Mouse (Mus musculus) heart, adult 11 months (tissue): Measurements from ENCODE around the gene Ppp2r2c.
"Not testable (repeated sequence)": the region's sequence is repeated elsewhere in the genome, so short reads cannot be mapped to it uniquely, and the experiment has no call there.

Experiments
- DNase-seq: peaks from one replicate; pipeline ENCODE4 v3.0.0; 2022

Ppp2r2c gene

DNA sequence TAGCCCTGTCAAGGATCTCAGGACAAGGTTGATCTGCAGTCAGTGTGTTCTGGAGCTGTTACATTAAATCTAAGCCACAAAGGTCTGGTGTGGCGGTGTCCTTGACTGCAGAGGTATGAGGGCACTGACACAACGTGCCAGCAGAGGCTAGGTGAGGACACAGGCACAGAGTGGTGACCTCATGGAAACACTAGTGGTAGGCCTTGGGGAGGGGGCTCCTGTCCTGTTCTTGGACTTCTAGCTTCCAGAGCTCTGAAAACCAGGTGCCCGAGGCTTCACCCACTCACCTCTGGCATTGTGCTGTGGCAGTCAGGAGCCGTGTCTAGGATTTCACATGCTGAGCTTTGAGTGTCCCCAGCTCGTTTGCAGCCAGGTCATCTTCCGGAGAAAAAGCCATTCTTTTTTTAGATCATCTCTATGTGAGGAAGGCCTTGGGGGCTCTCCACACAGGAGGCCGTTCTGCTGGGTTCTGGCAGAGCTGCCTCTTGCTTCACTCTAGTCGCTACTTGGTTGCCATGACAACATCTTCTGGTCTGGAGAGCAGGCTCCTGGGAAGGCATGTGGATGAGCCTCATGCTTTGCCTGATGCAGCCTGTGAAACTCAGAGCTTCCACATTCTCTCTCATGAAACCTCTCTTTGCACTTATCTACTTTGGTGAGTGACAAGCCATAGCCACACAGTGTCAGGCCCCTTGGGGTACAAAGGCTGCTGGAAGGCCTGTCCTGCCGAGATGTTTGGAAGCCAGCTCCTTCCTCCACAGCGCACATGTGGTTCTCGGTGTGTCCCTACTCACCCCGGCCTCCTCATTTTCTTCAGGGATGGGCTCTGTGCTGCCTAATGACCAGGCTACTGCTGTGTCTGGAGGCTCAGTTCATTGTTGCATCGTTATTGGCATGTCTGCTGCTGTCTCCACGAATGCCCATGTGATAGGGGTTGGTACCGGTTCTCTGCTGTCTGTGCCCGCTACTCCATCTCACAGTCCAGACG, 67.5 kb downstream of the Ppp2r2c start:
- DNase-seq: peak; percentile 94

DNA sequence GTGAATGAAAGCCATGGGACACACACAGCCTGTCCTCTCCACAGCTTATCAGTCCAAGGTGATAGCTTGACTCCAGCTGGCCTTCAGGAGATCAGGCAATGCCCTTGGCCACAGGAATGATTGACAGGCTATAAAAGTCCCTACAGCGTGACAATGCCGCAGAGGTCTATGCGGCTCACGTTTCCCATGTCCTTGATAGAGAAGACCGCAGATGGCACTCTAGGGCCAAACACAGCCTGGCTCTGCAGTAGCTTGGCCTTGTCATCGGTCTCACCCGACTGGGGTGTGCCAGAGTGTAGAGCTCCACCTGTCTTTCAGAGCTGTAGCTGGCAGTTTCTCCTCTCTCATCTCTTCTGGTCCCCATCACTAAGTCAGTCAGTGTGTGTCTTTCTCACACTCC, 68.2 kb downstream of the Ppp2r2c start:
- peak; percentile 97 for DNase-seq

DNA sequence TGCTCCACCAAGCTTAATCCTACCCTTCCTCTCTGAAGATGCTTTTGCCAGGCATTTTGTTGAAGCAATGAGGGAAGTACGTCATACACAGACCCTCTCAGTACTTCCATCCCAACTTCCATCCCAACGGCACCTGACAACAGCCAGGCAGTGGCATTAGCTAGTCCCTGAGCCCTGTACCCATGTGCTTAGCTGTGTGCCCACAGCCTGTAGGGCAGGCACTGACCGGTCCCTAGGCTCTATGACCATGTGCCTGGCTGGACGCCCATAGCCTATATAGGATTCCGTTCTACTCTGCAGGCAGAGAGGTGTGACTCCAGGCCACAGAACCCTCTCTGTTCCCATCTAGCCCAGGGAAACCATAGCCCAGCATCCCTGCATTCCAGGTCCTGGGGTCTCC, 69.7 kb downstream of the Ppp2r2c start:
- DNase-seq: no peak

DNA sequence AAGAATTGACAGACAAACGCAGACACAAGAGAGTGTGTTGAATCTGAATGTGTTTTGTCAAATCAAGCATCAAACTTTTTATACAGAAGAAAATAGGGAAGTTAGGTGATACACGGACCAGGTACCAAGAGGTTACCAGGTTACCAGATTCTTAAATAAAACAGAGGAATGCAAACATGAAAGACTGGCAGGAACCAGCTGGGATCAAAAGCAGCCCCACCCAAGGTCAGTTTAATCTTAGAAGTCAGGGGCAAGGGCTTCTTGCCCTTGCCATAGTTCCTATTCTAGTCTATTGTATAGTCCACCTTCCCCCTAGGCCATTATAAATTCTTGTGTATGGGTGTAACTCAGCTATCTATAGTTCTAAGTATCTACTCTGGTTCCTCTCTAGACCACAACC, 70.7 kb downstream of the Ppp2r2c start:
- not testable (repeated sequence) for DNase-seq

DNA sequence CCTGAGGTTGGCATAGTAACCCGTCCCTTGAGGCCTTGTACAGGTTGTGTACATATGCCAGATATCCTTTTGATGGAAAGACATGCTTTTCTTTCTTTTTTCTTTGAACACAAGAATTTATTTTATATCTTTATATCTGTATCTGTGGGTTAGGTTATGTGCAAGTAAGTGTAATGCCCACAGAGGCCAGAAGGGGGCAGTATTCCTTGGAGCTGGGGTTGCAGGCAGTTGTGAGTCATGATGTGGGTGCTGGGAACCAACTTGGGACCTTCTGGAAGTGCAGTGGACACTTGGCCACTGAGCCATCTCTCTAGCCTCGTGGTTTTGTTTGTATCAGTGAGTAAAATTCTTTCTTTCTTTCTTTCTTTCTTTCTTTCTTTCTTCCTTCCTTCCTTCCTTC, 74.1 kb downstream of the Ppp2r2c start:
- DNase-seq: no peak

DNA sequence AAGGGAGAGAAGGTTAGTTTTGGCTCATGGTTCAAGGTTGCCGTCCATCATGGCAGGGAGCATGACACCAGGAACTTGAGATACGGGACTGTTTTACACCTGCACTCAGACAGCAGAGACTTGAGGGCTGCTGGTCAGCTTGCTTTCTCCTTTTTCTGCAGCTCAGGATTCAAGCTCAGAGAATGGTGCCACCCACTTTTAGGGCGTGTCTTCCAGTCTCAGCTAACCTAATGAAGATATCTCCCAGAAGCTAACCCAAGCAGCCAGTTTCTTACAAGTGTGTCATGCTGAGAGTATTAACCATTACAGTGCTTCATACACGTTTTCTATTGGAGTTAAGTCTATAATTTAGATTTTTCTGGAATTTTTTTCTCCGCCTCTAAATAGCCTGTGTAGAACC, 76.2 kb downstream of the Ppp2r2c start:
- no peak for DNase-seq

DNA sequence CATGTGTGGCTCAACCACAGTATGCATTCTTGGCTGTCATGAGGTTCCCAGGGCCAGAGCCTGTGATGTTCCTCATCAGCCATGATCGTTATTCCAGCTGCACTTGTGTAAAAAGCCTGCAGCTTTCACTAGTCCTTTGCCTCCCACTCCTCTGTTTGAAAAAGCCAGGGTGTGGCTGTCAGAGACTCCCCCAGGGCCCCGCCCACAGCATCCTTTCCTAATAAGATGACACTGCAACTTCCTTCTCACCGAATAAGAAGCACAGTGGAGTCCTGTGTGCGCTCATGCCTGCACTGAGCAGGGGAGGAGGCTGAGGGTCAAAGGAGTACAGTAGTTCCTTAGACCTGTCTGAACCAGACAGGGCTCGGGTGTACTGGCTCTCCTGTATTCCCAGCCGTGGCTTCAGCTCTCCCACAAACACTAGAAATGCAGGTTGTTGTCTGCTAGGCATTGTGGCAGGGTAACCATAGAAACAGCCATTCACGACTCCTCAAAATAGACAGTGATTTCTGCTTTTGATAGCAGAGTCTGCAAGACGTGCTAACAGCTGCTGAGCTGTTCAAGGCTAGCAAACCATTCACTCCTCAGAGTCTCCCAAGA, 76.9 kb downstream of the Ppp2r2c start:
- no peak for DNase-seq

DNA sequence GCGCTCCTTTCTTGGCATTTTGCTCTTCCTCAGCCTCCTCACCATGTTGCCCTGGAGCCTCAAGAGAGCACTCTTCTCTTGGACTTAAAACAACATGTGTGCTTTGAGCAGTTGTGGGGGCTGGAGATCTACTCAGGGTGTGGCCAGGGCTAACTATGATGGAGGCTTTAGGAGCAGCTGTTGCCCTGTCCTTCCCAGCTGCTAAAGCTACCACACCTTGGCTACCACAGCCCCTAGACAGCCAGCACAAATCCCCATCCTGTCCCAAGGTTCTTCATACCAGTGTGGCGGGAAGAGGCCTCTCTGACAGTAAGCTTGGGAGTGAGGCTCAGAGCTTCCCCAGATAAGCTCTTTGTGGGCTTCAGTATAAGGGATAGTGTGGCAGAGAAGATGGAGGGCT, 77.4 kb downstream of the Ppp2r2c start:
- no peak for DNase-seq

DNA sequence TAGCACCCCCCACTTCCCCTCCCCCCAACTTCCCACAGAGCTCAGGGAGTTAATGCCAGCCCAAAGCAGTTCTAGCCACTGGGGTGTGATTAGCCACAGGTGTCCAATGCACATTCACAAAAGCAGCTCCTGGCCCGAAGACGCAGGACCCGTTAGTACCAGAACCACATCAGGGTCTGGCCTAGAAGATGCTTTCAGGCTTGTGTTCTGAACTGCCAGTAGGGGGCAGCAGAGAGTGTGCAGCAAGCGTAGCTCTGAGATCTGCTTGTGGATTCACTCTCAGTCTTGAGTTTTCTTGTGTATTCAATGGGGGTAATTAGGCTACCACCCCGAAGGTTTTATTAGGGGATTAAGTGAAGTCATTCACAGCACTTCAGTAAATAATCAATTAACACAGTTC, 78.1 kb downstream of the Ppp2r2c start:
- no peak for DNase-seq

DNA sequence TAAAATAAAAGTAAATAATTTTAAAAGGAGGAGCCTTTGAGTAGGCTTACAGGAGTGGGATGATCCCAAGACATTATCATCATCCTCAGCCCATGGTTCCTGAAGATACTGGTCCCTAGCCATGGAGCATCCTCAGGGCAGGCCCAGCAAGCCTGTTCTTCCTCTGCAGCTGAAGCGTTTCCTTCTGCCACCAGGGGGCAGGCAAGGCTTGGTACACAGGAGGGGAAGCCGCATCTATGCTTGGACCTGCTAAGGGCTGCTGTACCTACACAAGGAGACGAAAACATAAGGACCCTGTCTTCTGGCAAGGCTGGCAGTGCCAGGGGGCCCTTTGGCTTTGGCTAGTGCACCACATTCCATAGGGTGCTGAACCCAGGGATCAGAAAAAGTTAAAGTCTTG, 80.5 kb downstream of the Ppp2r2c start:
- DNase-seq: peak; percentile 93

DNA sequence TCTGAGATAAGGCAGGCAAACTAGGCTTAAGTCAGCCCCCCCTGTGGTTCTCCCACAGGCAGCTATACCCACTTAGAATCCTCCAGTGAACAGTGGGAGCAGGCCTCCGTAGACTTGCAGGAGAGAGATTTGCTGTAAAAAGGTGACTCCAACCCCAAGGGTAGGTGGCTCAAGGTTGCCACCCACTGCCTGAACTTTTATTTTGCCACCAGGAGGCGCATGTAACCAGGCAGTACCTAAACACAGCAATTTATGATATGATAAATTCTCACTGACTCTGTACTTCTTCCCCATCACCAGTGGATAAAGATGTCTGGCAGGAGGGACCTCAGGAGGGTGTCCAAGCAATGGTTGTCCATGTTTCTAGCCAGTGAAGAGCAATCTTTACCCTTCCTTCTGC, 82.6 kb downstream of the Ppp2r2c start:
- no peak for DNase-seq

DNA sequence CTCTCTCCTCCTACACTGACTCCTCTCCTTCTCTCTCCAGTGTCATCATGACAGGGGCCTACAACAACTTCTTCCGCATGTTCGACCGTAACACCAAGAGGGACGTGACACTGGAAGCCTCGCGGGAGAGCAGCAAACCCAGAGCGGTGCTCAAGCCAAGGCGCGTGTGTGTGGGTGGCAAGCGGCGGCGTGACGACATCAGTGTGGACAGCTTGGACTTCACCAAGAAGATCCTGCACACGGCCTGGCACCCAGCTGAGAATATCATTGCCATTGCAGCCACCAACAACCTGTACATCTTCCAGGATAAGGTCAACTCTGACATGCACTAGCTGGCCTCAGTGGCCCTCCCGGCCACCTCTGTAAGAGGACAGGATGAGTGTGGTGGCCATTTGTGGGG, 84.0 kb downstream of the Ppp2r2c start:
- DNase-seq: no peak

DNA sequence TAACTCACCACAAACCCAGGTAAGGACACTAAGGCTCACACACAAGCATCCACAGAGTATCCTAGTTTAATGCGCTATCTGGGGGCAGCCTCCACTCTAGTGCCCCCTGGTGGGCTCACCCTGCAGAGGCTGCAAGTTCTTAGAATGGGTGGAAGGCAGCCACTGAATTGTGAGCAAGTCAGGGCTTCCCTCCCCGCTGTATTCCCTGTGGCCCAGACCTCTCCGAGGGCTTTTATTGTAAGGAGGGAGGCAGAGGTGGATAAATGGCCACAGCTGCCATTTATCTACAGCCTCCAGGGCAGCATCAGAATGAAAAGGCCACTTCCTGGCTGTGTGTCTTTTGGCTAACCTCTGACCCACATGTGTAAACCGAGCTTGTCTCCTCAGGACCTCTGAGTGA, 87.1 kb downstream of the Ppp2r2c start:
- DNase-seq: no peak

DNA sequence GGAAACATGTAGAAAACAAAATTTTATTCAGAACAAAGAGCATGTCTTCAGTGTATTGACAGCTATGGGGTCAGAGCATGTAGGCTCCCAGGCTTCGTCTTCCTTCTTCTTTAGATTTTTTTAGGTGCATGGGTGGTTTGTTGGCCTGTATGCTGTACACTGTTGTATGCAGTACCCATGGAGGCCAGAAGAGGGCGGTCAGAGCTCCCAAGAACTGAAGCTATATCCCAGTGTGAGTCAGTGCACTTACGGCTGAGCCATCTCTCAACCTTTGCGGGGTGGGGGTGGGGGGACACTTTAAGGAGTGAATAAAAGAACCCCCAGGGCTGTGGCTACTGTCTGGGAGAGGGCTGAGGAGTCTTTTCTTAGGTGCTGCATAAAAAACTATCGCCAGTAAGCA, 90.5 kb downstream of the Ppp2r2c start:
- DNase-seq: no peak

DNA sequence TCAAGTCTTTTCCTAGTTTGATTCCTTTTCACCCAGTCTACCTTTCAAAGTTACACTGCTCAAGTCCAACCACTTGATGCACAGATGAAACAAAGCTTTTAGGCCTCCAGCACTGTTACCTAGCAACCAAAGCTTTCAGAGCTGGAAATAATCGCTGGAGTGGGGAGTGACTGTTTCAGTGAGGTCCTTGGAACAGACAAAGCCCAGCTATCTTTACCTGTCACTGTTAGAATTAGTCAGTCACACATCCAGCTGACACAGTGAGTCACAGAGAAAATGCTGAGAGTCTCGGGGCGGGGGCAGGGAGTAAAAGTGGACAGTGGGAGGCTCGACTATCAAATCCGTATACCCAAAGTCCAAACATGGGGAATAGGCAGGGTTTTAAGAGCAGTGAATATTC, 92.2 kb downstream of the Ppp2r2c start:
- no peak for DNase-seq

DNA sequence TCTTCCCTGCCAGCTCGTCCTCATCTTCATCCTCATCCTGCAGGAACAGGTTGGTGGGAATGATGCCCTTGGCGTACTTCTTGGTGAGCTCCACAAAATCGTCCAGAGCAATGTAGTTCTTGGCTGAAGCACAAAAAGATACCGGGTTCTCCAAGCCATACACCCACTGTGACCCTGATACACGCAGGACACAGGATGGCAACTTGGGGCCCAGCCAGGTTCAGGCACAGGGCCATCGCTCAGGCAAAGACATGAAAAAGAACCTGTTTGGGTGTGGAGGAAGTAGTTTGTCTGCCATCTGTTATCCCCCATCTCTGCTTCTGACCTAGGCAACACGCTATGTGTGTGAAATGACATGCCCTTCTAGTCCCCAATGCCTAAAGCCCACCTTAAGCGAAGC, 103.3 kb downstream of the Ppp2r2c start:
- DNase-seq: no peak

DNA sequence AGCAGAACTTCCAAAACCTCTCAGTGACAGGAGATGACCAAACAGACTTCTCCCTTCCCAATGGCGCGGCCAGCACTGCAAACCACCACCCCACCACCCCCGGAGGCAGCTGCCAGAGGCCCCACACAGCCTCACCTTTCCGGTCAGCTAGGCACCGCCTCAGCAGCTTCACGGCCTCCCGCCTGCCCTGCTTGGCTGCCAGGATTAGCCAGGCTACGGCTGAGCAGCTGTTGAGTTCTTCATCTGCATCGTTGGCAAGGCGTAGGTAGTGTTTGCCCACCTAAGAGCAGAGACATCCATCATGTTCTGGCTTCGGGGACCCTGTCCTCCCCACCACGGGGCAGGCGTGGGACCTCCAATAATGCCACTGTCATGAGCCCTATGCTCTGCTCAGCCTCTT, 107.0 kb downstream of the Ppp2r2c start:
- DNase-seq: no peak

DNA sequence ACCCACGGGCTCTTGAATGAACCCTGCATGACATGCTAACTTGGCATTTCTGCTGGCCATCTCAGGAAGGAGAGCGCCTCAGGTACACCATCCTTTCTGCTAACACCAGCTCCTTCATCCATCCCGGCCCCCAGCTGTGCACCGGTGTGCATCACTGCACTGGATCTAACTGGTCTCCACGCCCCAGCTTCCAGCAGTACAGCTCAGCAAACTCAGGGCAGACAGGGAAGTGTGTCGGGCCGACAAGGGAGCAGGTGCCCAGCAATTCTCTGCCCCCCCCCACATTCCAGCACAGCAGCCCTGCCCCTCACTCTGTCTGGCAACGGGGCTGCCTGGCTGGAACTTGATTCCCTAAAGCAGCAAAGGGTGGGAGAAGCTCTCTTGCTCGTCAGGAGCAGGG, 109.5 kb downstream of the Ppp2r2c start:
- no peak for DNase-seq

DNA sequence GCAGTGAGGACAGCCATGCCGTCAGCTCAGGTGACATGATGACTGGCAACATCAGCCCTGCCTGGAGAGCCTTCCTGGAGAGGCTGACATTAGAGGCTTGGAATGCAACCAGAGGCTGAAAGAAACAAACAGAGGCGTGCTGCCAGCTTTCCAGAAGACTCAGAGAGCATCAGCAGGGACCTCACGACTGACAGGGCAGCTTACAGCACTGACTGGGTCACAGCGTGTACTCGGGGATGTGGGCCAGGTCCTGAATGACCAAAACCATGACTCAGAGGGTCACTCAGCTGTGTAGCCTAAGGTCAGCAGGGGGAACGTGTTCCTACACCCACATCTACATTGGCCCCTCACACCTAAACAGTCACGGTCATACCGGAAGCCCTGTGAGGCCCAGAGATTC, 110.7 kb downstream of the Ppp2r2c start:
- no peak for DNase-seq

DNA sequence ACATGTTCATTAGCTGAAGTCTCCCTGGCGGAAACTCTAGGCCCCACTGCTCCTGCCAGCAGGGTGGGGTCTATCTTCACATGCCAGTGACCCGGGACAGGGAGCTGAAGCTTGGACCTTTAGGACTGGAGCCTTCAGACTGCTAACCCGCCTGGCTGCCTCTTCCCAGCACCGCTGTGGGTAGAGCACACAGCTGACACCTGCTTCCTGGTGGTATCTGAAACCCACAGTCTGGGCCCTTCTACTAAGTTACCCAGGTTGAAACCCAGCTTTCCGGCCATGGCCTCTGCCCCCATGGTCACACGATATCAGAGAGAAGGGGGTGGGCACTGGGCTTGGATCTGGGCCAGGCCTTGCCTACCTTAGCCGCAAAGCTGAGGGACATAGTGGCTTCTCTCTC, 111.3 kb downstream of the Ppp2r2c start:
- DNase-seq: no peak

DNA sequence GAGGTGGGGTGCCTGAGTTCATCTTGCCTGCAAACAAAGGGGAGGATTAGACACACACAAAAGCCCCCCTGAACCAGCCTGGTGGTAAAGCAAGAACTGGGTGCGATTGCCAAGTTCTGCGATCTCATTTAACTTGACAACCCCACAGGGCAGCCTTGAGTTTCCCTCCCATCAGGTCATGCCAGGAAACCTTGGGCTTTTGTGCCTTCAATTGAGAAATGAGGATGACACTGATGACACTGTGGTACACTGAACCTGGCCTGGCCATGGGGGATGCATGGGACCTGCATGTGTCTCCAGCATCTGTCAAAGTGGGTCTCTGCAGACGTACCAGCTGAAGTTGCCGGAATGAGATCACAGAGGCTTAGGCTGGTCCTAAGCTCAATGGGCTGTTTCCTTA, 114.0 kb downstream of the Ppp2r2c start:
- no peak for DNase-seq

DNA sequence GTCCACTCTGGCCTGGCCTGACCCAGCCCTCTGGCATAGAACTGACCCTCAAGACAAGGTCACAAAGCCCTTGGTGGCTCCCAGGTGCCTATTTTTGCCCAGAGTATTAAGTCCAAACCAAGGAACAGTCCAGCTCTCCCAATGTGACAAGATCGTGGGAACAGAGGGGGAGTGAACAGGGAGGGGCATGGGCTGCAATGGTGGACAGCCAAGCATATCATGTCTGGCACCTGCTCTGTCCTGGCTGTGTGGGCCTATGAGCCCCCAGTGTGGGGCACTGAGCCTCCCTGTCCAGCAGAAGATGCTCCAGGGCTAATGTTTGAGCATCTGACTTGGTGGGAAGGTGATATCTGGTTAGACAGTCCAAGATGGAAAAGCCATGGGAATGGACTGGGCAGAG, 118.3 kb downstream of the Ppp2r2c start:
- no peak for DNase-seq

DNA sequence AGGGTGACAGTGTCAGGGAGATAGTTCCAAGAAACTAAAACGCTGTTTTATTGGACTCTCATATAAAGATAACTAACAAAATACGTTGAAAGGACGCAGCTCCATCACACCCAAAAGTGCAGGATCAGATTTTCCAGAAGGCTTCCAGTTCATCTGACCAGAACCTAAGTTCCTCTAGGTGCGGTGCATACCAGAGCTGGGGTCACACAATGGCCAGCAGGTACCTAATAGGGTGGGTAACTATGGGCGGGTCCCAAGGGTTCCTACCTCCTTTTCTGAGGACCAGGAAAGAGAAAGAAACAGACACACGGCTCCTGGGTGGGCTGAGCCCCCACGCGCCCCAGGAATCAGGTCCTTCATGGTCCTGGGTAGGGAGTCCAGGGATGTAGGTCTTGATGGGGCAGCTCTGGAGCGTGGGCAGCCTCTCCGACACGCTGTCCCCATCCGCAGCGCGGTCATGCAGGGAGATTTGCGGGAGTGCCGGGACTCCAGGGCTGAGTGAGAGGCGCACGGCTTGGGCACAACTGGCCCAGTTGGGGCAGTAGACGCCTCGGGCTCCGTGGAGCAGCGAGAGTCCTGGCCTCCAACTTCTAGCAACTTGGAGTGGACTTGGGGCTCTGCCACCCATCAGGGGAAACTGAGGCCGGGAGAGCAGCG, 119.9 kb downstream of the Ppp2r2c start:
- DNase-seq: no peak
